Mouse (Mus musculus) heart, embryonic 13.5 days (tissue): ENCODE data around the gene Thap7. TPM values are rescaled to one million over a fixed set of nuclear protein-coding genes. Genes with fewer than 3 reads are reported as not detected.

Experiments
- ATAC-seq: fragments of 200-750 bp; cut with Nextera tagmentation; 2 replicates; pipeline ENCODE4 v1.8.0; 2017; ENCODE audit warnings: moderate TSS enrichment; ENCODE audit not compliant: insufficient number of reproducible peaks, low FRiP score, low TSS enrichment; ENCODE audit errors: extremely low read depth
- H3K27ac ChIP-seq: fragments of 300-500 bp; sonication (generic); replicated peaks from 2 replicates; pipeline ENCODE4 v1.5.1; 2015; ENCODE audit warnings: moderate library complexity, mild to moderate bottlenecking, inconsistent platforms
- H3K27me3 ChIP-seq: fragments of 300-500 bp; sonication (generic); replicated peaks from 2 replicates; pipeline ENCODE4 v1.6.1; 2015; ENCODE audit warnings: mild to moderate bottlenecking, inconsistent platforms
- H3K36me3 ChIP-seq: fragments of 300-500 bp; sonication (generic); 2 replicates; pipeline ENCODE4 v1.6.1; 2015; ENCODE audit warnings: mild to moderate bottlenecking, inconsistent platforms
- H3K4me1 ChIP-seq: fragments of 300-500 bp; sonication (generic); 2 replicates; pipeline ENCODE4 v1.6.1; 2015; ENCODE audit warnings: inconsistent platforms
- H3K4me2 ChIP-seq: fragments of 300-500 bp; sonication (generic); 2 replicates; pipeline ENCODE4 v1.6.1; 2015; ENCODE audit warnings: inconsistent platforms, mild to moderate bottlenecking, moderate library complexity
- H3K4me3 ChIP-seq: fragments of 300-500 bp; sonication (generic); 2 replicates; pipeline ENCODE4 v1.5.1; 2015; ENCODE audit warnings: moderate library complexity, mild to moderate bottlenecking, inconsistent platforms
- H3K9ac ChIP-seq: fragments of 300-500 bp; sonication (generic); 2 replicates; pipeline ENCODE4 v1.6.1; 2015; ENCODE audit warnings: inconsistent platforms, mild to moderate bottlenecking, moderate library complexity
- H3K9me3 ChIP-seq: fragments of 300-500 bp; sonication (generic); 2 replicates; pipeline ENCODE4 v1.6.1; 2016; ENCODE audit warnings: inconsistent platforms
- WGBS: fragments of 180-500 bp; shearing (Covaris S2); methylation state at CpG from one replicate; pipeline ENCODE4 v1.1.7; 2015; ENCODE audit warnings: mixed read lengths; 5-methylcytosine and 5-hydroxymethylcytosine counted together
- polyA plus RNA-seq: library from polyadenylated mRNA; unstranded; fragments of >200 nt; fragmentation: Nextera tagmentation; extraction: Ambion mirVana; gene quantifications from 2 replicates; pipeline ENCODE4 v1.2.1, GENCODE M21; 2015

Gene Thap7
- polyA plus RNA-seq, 1 experiment from 2014 or later: 35.4 TPM

DNA sequence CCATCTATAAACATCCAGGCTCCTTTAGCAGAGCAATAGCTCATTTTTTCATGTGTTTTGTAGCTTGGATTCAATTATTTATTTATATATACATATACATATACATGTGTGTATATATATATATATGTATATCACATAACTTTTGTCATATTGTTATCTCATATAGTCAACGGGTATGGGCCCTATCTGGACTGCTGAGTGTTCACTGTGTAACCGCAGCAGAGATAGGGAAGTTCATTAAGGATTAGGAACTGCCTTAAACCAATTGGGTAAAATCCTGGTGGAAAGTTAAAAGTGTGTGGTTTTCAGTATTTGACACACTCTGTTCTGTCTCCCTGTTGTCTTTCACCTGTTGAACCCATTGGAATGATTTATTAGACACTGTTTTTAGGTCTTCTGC lies 49.5 kb downstream of the Thap7 start:
- no peak overlapping the region for H3K4me3 ChIP-seq
- peaks cover 23% of the 10 kb centered on the region for H3K4me1 ChIP-seq
- no peak overlapping the region for H3K9ac ChIP-seq
- peaks cover 66% of the 10 kb centered on the region for H3K36me3 ChIP-seq
- WGBS: 58% methylated on average over 2 of the region's 2 CpGs
- H3K9me3 ChIP-seq: no peaks in the 10 kb centered on the region
- no peak overlapping the region for H3K4me2 ChIP-seq
- no peaks in the 10 kb centered on the region for H3K27me3 ChIP-seq
- no peak for ATAC-seq
- H3K27ac ChIP-seq: no peak overlapping the region

DNA sequence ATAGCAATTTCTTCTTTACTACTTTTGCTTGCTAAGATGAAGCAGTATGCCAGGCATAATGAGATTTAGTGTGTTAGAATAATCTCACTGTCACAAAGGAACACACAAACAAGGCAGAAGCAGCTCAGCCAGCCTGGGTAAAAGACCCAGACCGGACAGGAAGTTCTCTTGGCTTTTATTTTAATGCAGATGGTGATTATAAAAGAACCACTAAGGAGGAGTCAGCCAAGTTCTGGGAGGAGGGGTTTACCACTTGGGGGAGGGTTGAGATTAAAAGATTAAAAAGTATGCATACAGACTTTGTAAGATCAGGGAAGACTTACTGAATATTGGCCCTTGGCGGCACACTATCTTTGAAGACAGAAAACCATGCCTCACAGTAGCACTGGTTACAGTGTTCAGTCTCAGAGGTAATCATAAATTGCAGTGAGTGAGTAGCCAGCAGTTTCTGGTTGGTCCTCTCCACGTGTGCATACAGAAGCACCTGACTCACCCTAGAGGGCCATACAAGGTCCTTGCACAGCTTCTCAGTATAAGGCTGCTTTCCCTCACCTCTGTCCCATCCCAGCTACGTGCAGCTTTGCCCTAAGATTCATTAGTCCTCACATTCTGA lies 52.5 kb downstream of the Thap7 start:
- Histone ChIP-seq H3K4me1 (peaks cover 3% of the 10 kb centered on the region; the same call in 1 of the 2 replicates), H3K27me3 (no peaks in the 10 kb centered on the region), H3K9me3 (no peaks in the 10 kb centered on the region), H3K36me3 (peaks cover 44% of the 10 kb centered on the region), H3K9ac (no peak overlapping the region), H3K4me2 (no peak overlapping the region), H3K4me3 (no peak overlapping the region), H3K27ac (no peak overlapping the region)
- WGBS: 78% methylated on average over 4 of the region's 4 CpGs
- no peak for ATAC-seq

Other genes with a start within 250 kb of the Thap7 start
- gene Serpind1, start 199.8 kb downstream of the Thap7 start, polyA plus RNA-seq: 0.88 and 5.7 TPM in 2 replicates
- 11.0 and 12.0 TPM in 2 replicates for gene Snap29, start 125.2 kb downstream of the Thap7 start, polyA plus RNA-seq
- gene Pi4ka, start 124.8 kb downstream of the Thap7 start, polyA plus RNA-seq: 26.7 and 29.0 TPM in 2 replicates
- 42.8 and 46.0 TPM in 2 replicates for gene Crkl, start 79.1 kb downstream of the Thap7 start, polyA plus RNA-seq
- 0.88 and 1.0 TPM in 2 replicates for gene Aifm3, start 41.5 kb downstream of the Thap7 start, polyA plus RNA-seq
- gene Lztr1, start 22.4 kb downstream of the Thap7 start, polyA plus RNA-seq: 49.9 and 55.7 TPM in 2 replicates
- 0.19 TPM in 2 replicates for gene Lrrc74b, start 30.1 kb upstream of the Thap7 start, polyA plus RNA-seq
- 0.65 and 0.79 TPM in 2 replicates for gene P2rx6, start 30.7 kb upstream of the Thap7 start, polyA plus RNA-seq
- 8.9 and 9.8 TPM in 2 replicates for gene Slc7a4, start 52.1 kb upstream of the Thap7 start, polyA plus RNA-seq
- 23.8 and 24.7 TPM in 2 replicates for gene Smpd4, start 88.2 kb upstream of the Thap7 start, polyA plus RNA-seq
- gene Ccdc74a, start 115.3 kb upstream of the Thap7 start, polyA plus RNA-seq: 3.5 and 4.1 TPM in 2 replicates
- gene Med15, start 201.8 kb upstream of the Thap7 start, polyA plus RNA-seq: 32.0 and 33.3 TPM in 2 replicates
- gene Klhl22, start 228.5 kb upstream of the Thap7 start, polyA plus RNA-seq: 40.6 and 43.9 TPM in 2 replicates